Mouse (Mus musculus) c-Kit-positive CD71-negative TER-119-negative erythroid progenitor cells, embryonic 14.5 days (primary cell): ENCODE measurements around the gene Taar6.
A peak's percentile ranks its signal among the peaks of the same experiment; 100 is the strongest.

Source experiments
- DNase-seq: peaks from one replicate; pipeline ENCODE4 v3.0.0-alpha.2; 2013; ENCODE audit warnings: low read depth

The Taar6 gene

DNA sequence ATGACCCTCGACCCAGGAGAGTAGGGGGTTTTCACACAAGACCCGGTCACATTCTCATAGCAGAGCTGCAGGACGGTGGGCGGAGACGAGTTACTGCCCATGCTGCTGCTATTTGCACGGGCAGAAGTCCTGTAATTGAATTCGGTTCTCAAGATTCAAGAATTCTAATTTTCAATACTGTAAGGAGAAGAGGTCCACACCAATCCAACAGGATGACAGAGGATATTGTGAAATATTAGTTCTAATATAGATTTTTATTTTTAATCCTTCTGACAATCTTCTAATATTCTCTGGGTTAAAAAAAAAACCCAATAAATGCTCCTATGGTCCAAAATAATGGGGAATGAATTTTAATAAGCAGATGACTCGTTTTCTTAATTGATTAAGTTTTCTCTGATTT lies at the start of gene Taar6:
Gene Taar6, minus strand, starts transcription at position 101 of the 400 bp plus-strand sequence.
- DNase-seq = no peak

- DNase-seq = no peak
Measured at GRCm38 (mm10) chr10:24031347-24031746, 45.9 kb upstream of the Taar6 start.

DNA sequence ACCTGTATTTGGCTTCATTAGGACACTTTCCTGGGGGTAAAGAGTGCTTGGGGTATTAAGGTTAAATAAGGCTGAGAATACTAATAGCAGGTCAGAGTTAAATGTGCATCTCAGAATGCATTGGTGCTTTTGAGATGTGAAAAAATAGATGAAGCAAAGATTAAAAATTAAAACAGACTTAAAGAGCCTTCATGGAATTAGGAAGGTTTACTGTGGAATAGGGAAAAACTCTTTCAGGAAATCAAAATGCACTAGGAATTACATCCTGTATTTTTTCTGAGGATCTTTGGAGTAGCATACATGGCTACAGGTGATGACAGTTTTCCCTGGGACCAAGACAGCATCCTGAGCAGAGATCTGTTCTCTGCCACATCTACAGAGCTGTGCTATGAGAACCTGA lies 41.5 kb upstream of the Taar6 start, which contains the start of gene Taar7d:
Gene Taar7d, plus strand, starts transcription at position 301 of the 400 bp plus-strand sequence.
- DNase-seq = no peak

DNA sequence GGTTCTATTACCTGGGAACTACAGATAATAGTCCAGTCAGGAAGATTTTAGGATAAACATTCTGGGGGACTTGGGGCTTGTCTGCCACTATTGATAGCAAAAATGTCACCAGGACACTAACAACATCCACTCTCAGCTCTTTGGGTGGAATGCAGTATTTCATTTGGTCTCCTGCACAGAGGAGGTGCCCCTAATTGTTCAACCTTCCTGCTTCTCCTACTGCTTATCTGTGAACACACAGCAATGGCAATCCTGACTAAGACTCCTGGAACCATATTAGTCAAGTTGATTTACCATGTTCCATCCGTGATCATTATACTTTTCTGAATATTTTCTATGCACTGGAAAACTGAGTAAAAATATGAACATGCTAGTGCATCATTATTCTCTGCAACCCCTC lies 22.7 kb upstream of the Taar6 start:
- DNase-seq = no peak

- no peak for DNase-seq
Measured at GRCm38 (mm10) chr10:24007034-24007433, 21.6 kb upstream of the Taar6 start.

GRCm38 (mm10) chr10:24006442-24006841 lies 21.0 kb upstream of the Taar6 start:
- DNase-seq = no peak

- DNase-seq = no peak
Measured at GRCm38 (mm10) chr10:23999639-24000038, 14.2 kb upstream of the Taar6 start, which contains the start of gene Taar7b. Taar7b (plus strand) TSS chr10:23999939.

DNA sequence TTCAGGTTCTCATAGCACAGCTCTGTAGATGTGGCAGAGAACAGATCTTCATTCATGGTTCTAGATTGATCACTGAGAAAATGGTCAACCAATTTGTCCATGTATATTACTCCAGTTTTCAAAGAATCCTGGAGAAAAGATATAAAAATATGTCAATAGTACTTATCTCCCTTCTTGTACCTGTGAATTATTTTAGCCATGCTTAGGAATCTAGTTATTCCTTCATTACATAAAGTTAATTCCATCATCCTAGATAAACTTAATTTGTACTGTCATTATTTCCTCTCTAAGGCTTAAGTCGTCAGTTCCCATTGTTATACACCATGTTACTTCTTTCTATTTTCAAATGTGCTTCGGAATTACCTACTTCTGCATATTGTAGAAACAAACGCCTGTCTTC lies 7.9 kb upstream of the Taar6 start, which contains the start of gene Taar7a:
Gene Taar7a, minus strand, starts transcription at position 101 of the 400 bp plus-strand sequence.
- DNase-seq = no peak

DNA sequence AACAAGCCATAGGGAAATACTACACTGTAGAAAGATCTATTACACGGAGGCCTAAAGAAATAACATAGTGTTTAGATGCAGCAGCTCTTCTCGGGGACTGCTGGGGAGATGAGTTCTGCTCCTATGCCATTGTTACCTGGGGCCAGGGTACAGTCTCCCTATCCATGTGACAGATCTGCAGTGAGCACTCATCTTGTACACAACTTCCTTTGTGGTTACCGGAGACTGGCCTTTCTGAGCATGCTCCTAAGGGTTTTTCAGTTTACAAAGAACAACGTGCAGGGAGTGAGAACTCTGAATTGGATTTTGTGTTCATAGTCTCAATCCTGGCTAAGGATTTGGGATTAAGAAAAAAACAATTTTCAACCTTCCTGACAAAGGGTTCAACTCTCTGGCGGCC lies 973 bp upstream of the Taar6 start:
- no peak for DNase-seq

- DNase-seq = peak; percentile 56
Measured at GRCm38 (mm10) chr10:23978901-23979705, 6.3 kb downstream of the Taar6 start.

DNA sequence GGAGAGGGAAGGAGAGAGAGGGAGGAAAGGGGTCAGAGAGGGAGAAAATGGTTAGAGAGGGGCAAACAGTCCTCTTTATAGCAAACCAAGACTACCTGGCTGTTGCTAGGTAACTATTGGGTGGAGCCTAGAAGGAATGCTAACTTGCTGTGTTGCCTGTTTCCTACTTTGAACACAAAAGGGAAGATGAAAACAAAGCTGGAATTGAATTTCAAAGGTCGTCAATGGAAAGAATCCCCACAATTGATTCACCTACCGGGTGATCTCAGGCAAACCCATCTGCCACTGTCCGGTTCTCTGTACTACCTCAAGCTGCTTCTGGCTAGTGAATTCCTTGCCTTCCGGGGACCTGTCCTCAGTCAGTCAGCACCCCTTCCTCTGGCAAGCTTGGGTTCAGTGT lies 7.5 kb downstream of the Taar6 start:
- no peak for DNase-seq

GRCm38 (mm10) chr10:23971256-23971655 lies 14.2 kb downstream of the Taar6 start:
- DNase-seq = no peak

DNA sequence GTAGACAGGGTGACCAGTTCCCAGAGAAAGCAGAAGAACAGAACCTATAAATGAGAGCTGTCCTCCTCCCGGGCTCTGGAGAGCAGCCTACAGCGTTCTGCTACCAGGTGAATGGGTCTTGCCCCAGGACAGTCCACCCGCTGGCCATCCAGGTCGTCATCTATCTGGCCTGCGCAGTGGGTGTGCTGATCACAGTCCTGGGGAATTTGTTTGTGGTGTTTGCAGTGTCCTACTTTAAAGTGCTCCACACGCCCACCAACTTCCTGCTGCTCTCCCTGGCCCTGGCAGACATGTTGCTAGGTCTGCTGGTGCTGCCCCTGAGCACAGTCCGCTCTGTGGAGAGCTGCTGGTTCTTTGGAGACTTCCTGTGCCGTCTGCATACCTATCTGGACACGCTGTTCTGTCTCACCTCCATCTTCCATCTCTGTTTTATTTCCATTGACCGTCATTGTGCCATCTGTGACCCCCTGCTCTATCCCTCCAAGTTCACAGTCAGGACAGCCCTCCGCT lies 14.7 kb downstream of the Taar6 start, which contains the start of gene Taar5:
Gene Taar5, plus strand, starts transcription at position 51 of the 510 bp plus-strand sequence.
- no peak for DNase-seq

DNA sequence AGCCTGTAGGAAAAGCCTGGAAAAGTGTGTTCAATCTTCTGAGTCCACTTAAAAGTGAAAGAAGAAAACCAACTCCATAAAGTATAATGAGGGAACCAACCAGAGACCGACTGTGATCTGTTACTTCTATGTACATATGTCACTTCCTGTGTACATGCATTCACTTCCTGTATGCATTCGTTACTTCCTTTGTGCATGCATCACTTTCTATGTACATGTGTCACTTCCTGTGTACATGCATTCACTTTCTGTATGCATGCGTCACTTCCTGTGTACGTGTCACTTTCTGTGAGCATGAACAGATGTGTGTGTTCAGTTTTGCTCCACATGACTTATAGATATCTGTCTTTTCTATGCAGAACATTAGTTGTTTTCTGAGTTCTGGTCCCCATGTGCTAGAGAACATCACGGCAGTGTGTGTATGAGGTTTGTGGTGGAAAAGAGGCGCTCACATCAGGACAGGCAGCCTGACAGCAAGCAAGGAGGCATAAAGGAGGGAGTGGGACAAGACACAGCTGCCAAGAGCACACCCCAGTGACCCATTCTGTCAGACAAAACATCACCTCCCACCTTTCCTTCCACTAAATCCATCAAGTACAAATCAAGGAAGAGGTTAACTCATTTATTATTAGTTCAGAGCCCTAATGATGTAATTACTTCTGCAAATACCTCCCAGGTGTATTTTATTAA lies 20.4 kb downstream of the Taar6 start:
- no peak for DNase-seq

- no peak for DNase-seq
Measured at GRCm38 (mm10) chr10:23963444-23963843, 22.0 kb downstream of the Taar6 start.

- DNase-seq = no peak
Measured at GRCm38 (mm10) chr10:23960444-23960915, 25.0 kb downstream of the Taar6 start, which contains the start of gene Taar4. Taar4 (plus strand) TSS chr10:23960494.

DNA sequence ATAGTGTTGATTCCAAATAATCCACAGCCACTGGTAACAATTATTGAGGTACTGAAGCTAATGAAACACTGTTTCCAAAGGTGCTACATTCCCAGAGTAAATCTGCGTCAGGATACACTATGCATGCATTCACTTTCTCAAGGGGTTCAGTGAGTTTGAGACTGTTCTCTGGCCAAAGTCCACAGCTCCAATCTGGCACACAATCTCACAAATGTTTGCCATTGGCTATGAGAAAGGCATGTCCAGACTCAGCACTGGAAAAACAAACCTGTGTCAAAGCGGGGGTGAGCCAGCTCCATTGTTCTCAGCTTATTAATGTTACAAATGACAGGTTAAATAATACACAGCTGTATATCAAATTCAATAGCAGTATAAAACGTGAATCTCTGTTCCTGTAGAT lies 26.4 kb downstream of the Taar6 start:
- DNase-seq = no peak

- no peak for DNase-seq
Measured at GRCm38 (mm10) chr10:23951714-23952113, 33.7 kb downstream of the Taar6 start.

- no peak for DNase-seq
Measured at GRCm38 (mm10) chr10:23949508-23950005, 35.9 kb downstream of the Taar6 start, which contains the start of gene Taar3. Taar3 (plus strand) TSS chr10:23949558.

GRCm38 (mm10) chr10:23948026-23948425 lies 37.4 kb downstream of the Taar6 start:
- DNase-seq = no peak

DNA sequence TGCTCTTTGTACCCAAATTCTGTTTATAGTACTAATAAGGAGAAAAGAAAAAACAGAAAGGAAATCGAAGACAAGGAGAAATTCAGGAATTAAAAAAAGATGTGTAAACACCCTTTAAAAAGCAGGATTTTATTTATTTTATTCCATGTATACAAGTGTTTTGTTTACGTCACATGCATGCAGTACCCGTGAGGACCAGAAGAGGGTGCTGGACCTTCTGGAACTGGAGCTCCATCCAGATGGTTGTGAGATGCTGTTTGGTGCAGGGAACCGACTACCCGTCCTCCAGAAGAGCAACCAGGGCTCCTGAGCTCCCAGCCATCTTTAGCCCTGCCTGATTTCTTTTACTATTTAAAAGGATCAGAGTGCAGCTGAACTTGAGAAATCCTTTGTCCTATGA lies 43.0 kb downstream of the Taar6 start:
- peak; percentile 12 for DNase-seq

GRCm38 (mm10) chr10:23938312-23938711 lies 47.1 kb downstream of the Taar6 start, which contains the start of gene Taar2:
Taar2 (plus strand) TSS chr10:23938572.
- DNase-seq = no peak
